Mouse (Mus musculus): ENCODE data around the gene Grid1.
A peak's percentile ranks its signal among the peaks of the same experiment; 100 is the strongest.

Grid1 gene

DNA sequence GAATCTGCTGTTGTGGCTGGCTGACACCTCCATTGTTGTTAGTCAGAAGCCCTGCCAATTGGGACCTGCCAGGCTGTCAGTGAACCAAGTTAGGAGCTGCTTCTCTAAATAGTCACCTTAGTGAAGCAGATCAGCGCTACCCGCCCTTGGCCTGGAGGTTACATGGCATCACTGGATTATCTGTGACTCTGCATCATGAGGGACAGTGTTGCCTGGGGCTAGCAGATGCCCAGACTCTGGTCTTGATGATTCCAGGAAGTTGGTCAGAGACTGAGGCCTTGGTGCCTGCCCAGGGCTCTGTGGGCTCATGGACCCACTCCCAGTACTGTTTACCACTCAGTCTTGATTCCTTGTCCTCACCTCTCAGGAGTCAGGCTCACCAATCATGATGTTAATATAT, 209.7 kb downstream of the Grid1 start:
- no peak for DNase-seq

DNA sequence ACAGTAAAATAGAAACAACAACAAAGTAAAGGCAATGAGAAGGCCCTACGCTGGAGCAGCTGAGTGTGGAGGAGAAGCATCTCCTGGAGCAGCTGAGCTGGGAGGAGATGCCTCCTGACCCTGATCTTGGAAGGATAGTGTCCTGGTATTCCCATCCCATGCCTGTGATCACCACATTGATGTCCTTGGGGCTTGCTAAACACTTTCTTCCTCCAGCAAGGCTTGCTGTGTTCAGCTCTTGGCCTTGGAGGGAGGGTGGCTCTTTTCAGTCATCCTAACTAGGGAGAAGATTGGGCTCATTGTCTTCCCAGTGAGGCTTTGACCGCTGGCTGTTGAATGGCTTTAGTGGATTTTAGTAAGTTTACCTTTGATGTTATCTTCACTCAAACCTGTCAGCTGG, 210.4 kb downstream of the Grid1 start:
- DNase-seq, result no peak

GRCm38 (mm10) chr14:35032283-35032682, 212.4 kb downstream of the Grid1 start:
- no peak for DNase-seq

- DNase-seq, result no peak
These were observed 224.4 kb downstream of the Grid1 start for GRCm38 (mm10) chr14:35044268-35044667.

GRCm38 (mm10) chr14:35044918-35045698, 225.2 kb downstream of the Grid1 start:
- DNase-seq, result no peak

- no peak for DNase-seq
These were observed 229.3 kb downstream of the Grid1 start for GRCm38 (mm10) chr14:35049231-35049630.

GRCm38 (mm10) chr14:35054139-35054538, 234.2 kb downstream of the Grid1 start:
- DNase-seq, result no peak

GRCm38 (mm10) chr14:35074636-35075035, 254.7 kb downstream of the Grid1 start:
- no peak for DNase-seq

GRCm38 (mm10) chr14:35079954-35080353, 260.0 kb downstream of the Grid1 start:
- no peak for DNase-seq

DNA sequence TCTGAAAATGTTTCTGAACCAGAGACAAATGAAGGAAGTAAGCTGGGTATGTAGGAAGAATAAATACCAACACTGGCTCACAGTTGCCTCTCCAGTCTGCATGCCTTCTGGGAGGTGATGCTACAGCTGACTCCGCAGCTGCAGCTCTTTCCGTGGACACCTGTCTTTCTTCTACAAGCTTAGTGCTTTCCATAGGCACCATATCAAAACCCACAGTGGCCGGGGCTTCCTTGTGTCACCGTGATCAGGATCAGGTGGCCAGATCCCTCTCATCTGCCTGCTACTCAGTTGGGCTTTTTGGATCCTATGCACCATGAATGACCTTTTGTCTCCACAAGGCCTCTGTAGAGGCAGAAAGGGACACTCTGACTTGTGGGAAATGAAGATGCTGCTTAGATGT, 272.7 kb downstream of the Grid1 start:
- DNase-seq, result no peak

DNA sequence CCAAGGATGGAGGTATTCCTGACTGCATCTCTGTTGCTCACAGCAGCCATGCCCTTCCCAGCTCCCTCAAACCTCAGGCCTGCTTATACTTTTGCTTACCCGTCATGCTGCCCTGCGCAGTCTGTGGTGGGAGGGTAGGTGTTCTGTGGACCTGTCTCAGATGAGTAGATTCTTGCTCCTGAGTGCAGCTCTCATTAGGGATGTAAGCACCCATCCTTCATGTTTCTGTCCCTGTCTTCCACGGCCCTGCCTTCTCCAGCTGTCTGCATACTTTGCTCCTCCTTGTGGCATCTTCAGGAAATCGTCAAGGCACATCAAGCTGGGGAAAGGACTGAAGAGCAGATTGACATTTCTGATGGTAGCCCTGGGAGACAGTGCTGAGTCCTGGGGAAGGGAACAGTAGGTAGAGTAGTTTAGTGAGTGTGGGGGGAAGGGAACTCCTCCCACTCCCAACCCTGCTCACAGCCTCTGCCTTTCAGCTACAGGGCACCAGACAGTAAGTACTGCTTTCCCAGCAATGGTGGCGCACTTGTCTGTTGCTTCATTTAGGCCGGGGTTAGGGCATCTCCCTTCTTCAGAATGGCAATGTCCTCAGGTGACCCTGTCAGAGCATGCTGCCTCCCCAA, 273.8 kb downstream of the Grid1 start:
- no peak for DNase-seq

GRCm38 (mm10) chr14:35095506-35096059, 275.7 kb downstream of the Grid1 start:
- DNase-seq, result no peak

- peak; percentile 20 to 29 for DNase-seq
These were observed 276.2 kb downstream of the Grid1 start for GRCm38 (mm10) chr14:35096085-35096484.

GRCm38 (mm10) chr14:35097166-35097565, 277.3 kb downstream of the Grid1 start:
- no peak for DNase-seq

DNA sequence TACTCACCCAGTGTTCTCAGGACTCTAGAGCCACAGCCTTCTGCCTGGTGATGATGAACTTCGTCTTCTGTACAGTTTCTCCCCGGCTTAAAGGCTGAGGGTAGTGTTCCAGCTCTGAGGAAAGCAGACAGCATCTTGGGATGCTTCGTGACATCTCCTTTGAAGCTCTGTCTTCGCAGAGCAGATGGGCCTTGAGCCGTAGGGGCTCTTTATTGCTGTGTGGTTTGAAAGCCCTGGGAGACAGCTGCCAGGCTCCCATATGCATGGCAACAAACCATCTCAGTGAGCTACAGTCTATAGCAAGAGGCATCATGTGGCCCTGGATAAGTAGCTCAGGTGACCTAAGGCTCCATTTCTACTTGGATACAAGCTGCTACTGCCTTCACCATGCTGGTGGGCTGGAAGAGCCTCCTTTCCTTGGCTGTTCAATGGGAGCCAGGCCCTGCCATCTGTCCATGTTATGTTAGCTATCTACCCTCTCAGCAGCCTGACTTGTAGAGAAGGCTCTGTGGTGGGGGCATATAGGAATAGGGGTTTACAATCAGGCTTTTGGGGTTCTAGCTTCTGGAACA, 283.8 kb downstream of the Grid1 start:
- DNase-seq, result no peak

DNA sequence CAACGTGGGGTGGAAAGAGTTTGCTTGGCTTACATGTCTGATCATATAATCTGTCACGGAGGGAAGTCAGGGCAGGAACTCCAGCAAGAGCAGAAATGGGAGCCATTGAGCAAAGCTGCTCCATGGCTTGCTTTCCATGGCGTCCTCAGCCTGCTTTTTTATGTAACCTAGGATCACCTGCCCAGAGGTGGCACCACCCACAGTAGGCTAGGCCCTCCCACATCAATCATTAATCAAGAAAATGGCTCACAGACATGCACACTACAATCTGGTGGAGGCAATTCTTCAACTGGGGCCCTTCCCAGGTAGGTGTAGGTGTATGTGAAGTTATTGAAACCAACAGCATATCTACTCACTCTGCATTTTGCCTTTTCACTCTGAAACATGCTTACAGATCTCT, 287.7 kb downstream of the Grid1 start:
- no peak for DNase-seq

DNA sequence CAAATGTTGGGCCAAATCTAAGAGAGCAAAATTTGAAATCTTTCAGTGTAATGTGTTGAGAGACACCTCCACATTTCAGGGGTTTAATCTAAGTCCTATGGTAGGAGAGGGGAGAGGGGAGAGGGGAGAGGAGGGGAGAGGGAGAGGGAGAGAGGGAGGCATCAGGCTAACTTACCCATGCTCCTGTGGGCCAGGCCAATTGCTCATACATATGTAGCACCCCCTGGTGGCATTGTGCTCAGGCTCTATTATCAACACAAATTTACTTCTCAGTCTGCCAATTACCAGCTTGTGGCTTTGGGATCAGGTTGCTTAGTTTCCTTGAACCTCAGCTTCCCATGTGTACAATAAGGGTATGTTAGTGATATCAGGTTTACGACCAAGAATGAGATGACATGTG, 291.0 kb downstream of the Grid1 start:
- peak in 1 of 2 experiments; percentile 7 for DNase-seq

- peak; percentile 13 to 45 for DNase-seq
These were observed 292.7 kb downstream of the Grid1 start for GRCm38 (mm10) chr14:35112327-35113275.

GRCm38 (mm10) chr14:35113276-35113645, 293.4 kb downstream of the Grid1 start:
- no peak for DNase-seq

GRCm38 (mm10) chr14:35115913-35116312, 296.0 kb downstream of the Grid1 start:
- no peak for DNase-seq

- DNase-seq, result no peak
These were observed 300.2 kb downstream of the Grid1 start for GRCm38 (mm10) chr14:35120089-35120488.

- no peak for DNase-seq
These were observed 301.0 kb downstream of the Grid1 start for GRCm38 (mm10) chr14:35120905-35121304.

DNA sequence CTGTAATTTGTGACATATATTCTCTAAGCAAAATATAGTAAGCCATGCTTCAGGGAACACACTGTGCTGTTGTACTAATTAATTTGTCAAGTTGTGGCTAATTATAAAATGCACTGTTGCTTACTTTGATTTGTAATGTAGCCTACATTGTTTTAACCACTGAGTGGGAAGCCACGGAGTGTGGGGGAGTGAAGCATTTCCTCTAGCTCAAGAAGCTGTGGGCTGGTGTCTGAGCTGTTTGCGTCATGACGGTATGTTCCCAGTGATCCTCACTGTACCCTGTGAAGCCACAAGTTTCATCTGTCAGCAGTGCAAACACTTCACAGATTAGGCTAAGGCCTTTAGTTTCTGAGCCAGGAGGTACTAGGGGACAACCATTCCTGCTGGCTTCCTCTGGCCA, 302.2 kb downstream of the Grid1 start:
- no peak for DNase-seq
